Mouse (Mus musculus): ENCODE measurements around the gene Mrps18b.

Gene Mrps18b

DNA sequence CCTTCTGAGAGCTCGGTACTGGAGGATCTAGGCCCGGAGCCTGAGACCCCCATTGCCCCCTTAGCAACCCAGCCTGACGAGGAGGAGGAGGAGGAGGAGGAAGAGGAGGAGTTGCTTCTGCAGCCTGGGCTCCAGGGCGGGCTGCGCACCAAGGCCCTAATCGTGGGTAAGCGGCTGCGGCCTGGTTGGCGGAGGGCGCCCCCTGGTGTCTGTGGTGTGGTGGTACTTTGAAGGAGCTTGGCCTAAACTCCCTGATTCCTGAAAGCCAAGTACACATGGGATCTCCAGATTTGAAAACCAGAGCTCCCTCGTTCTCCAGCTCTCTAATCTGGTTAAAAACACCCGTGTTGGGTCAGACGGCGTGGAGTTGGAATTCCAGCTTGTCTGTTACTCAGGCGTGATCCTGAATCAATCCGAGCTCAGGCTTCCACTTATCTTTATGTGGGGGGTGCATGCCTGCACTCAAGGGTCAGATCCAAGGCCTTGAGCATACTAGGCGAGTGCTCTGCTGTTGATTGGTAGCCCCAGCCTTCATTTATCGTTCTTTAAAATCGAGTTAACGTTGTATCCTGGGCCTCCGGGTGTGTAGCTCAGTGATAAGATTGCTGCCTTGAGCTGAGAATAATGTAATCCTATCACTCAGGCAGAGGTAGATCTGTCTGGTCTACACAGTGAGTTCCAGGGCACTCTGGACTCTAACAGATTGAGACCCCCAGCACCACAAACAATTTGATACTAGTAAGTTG is 42.2 kb downstream of the Mrps18b start:
- DNase-seq: peak; percentile 93 to 94

DNA sequence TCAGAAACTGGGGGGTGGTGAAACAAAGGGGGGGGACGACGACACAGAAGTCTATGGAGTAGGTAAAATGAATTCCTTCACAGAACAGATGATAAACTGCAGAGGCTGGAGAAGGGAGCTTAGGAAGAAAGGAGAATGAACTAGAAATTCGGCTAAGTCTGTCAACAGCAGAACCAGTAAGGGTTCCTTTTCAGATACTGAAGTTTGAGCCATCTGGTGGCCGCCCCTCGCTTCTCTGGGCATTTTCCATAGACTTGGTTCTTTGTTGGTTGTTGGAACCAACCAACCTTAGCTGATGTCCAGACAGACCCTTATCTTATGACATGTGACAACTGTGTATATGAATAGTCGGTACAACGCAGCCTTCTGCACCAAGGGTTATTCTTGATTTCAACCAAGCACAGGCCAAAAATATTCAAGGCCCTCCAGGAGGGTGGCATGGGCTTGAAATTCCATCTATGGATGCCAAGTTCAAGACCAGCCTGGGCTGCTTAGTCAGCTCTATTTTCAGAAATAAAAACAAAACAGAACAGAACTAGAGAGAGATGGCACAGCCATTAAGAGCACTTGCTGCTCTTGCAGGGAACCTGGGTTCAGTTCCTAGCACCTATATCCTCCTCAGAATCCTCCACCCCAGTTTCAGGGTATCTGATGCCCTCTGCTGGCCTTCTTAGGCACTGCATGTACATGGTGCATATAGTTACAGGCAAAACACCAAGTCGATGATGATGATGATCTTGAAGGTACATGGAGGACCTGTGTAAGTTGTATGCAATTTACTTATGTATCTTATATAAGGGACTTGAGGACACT is 45.1 kb downstream of the Mrps18b start:
- DNase-seq: peak; percentile 81 to 82

DNA sequence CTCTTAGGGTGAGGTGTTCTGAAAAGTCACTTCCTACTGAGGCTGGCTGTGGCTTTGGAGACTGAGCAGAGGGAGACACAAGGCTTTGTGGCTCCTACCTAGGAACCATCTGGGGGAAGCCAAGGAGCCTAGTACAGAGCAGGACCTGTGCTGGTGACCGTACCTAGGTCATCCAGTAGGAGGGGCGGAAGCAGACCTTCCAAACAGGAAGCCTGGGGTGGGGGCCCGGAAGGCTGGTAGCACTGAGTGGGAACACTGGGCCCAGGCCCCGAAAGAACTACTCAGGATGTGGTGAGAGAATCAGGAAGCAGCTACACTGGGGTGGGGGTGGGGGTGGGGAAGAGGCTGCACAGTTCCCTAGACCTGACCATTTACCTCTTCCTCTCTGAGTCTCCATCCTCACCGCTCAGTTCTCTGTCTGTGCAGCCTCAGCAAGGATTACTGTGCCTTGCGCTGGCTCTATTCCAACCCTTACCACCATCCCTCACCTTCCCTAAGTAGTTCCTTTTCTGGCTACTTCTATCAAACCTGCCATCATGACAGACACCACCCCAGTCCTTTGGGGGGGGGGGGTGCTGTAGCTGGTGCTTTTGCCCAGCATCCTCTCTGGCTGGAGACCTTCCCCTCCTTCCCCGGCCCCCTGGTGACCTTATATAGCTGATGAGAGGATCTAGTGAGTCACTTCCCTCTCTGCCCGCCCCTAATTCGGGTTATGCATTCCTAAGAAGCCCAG is 45.9 kb downstream of the Mrps18b start:
- DNase-seq: peak; percentile 81 to 84

DNA sequence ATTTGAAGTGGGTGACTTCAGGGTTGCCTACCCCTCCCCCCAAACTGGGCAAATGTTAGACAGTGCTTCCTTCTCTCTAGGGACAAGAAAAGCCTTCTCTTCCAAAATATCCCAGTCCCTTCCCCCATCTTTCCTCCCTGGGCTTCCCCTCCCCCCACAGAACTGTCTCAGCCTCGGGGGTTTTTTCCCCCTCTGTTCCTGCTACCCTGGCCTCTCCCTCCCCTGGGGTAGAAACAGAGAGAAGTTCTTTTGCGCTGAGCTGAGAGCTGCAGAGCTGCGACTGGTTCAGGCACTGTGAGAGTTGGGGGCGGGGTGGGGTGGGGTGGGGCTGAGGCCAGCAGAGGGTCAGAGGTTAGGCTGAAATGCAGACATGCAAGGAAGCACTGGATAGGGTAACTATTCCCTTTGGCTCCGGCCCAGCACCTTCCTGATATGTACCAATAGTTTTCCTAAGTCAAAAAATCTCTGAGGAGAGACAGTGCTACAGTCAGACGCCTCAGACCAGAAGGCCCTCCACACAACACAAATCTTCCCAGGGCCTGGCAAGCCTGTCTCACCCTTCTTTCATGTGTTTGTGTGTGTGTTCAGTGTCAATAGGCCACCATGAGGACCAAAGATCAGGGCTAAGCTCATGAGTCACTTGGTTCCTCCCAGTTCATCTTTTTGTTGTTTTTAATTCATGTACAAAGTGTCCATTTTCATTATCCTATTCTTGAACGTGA is 46.7 kb downstream of the Mrps18b start:
- DNase-seq: peak; percentile 21 to 29

DNA sequence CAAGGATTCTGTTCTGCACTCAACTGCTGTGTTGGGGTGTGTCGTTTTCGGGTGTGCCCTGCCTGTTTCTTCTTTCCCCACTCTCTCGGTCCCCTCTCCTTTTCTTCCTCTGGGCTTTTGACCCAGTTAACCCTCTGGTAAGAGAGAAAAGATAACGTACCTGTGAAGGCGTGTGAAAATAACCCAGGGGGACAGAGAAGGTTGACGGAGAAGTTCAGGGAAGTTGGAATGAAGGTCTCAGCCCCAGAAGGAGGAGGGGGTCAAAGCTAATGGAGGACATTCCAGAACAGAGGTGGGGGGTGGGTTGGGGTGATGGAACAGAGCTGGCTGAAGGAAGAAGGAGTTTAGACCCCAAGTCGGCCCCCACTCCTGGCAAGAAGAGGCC is 47.2 kb downstream of the Mrps18b start:
- peak; percentile 19 to 30 for DNase-seq

DNA sequence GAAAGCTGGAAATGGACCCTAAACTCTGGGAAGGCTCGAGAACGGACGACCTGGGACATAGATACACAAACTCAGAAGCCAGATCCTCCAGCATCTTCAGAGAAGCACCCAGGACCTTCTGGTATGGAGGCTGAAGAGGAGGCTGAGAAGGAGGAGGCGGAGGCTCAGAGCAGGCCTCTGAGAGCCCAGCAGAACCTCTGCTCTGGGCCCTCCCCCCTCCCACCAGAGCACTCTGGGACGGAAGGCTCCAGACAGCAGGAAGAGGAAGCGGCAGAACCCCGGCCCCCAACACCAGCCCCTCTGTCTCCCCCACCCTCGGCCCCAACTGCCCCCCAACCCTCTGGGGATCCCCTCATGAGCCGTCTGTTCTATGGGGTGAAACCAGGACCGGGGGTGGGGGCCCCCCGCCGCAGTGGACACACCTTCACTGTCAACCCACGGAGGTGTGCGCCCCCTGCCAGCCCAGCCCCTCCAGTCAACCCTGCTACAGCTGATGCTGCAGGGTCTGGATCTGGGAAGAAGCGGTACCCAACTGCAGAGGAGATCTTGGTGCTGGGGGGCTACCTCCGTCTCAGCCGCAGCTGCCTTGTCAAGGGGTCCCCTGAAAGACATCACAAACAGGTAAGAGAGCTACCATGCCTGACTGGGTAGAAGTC is 47.9 kb downstream of the Mrps18b start:
- DNase-seq: peak; percentile 49 to 50

DNA sequence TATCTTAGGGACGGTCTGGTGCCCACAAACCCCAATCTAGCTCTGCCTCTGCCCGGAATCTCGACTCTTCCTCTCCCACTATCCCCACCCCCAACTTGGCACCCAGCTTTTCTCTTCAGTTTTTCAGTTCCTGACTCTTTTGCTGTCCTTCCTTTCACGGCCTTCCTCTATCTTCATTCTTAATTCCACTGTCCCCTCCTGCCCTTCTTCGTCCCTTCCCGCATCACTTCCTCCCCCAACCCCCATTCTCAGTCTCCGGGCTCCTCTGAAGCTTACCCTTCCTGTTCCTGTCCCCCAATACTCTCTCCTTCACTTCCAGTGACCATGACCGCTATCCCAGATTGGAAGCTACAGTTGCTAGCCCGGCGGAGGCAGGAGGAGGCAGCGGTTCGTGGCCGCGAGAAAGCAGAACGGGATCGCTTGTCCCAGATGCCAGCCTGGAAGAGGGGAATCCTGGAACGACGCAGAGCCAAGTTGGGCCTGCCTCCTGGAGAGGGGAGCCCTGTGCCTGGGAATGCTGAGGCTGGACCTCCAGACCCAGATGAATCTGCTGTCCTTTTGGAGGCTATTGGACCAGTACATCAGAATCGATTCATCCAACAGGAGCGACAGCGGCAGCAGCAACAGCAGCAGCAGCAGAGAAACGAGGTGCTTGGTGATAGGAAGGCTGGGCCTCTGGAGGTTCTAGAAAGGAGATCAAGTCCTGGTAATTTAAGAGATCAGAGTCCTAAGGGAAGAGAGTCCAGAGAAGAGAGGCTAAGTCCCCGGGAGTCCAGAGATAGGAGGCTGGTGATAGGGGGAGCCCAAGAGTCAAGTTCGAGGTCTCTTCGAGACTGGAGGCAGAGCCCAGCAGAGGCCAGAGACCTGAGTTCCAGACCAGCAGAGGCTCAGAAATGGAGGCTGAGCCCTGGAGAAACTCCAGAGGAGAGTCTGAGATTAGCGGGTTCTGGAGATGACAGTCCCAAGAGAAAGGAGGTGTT is 49.0 kb downstream of the Mrps18b start:
- DNase-seq: peak; percentile 66

DNA sequence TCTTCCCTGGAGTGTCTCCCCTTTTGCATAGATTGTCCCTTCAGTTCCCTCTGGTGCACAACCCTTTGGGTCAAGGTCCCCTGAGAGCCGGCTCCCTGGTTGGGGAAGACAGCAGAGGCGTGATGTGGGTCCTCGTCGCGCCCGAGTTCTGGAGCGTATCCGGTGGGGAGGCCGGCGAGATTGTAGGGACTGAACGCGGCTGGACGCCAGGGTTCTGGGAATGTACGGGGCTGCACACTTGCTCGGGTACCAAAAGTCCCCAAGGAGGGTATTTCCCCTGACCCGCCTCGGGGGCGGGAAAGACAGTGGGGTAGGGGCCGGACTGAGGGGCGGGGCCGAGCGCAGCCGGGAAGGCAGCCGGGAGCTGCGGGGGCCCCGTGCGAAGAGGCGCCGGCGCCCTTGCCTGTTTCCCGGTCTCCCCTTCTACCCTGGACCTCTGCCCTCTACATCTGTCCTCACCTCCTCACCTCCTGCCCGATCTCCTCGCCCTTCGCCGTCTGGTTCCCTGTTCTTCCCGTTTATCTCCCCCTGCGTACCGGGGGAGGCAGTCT is 49.8 kb downstream of the Mrps18b start:
- peak; percentile 56 to 57 for DNase-seq

DNA sequence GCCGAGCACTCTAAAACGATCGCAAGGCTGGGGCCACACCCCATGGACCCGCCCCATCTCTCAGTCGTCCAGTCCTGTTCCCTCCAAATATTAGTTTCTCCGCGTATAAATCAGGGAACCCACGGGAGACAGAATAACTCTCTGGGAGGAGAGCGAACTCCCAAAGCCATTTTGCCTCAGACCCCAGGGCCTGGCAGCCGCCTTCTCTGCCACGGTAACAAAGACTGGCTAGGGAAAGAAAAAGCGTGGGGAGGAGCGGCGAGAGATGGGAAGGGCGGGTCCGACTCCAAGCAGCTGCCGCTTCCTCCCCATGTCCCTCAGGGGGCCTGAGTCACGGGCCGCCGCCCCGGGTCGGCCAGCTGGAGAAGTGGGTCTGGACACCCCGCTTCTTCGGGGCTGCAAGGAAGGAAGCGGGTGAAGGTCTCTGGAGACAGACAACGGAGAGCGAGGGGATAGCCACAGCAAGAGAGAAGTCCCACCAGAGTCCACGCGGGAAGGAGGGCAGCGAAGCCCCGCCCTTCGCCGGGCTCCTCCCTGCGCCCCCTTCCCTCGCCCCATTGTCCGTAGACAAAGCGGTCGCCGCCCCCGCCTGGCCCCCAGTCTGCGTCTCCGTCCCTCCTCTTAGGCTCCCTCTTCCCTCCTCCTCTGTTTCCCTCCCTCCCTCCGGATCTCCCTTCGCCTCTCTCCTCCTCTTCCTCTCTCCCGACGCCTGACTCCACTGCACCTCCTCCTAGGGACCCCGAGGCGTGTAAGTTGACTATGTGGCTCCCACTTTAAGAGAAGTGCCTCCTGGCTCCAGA is 50.5 kb downstream of the Mrps18b start, which contains the start of gene Ppp1r18:
TSS of gene Ppp1r18 (plus strand) at position 113 of the 800 bp plus-strand sequence.
- peak; percentile 58 to 61 for DNase-seq

DNA sequence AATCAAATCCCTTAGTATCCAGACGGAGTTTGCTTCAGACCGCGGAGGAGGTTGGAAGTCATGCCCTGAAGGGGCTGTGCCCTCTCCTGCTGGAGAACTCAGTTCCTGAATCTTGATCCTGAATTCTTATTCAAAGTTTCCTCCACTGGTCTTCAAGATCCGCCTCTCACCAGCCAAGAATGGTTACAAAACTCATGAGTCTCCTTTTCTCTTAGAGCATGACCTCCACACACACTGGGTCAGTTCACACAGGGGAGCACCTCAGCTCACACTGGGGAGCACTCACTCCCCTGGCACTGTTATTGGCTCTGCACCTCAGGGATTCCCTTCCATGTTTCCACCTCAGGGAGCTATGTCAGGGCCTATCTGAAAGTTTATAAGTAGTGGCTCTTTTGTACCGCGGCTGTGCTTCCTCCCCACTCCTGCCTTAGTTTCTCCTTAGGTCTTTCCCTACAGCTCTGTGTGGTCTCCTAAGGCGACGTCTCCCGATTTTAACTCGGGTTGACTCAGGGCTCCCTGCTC is 51.3 kb downstream of the Mrps18b start:
- DNase-seq: no peak

DNA sequence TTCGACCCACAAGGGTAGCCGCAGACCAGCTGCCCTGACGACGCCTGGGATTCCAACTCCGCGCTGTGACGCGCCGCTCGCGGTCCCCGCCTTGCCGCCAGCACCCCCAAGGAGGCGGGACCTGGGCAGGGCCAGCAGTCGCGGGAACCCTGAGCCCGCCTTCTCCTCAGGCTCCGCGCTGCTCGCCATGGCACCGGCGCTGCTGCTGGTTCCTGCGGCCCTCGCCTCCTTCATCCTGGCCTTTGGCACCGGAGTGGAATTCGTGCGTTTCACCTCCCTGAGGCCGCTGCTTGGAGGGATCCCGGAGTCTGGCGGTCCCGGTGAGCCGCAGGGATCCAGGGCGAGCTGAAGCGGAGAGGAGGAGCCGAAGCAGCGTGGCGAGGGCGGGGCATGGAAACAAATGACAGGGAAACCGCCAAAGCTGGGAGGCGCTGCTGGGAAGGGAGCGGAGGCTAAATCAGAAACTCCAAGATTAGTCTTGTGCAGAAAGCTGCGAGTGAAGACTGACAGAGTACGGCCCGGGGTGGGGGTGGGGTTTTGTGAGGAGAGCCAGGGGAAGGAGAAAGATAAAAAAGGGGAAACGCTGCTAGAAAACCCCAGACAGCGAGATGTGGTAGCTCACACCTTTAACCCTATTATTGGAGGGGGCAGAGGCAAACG is 54.9 kb downstream of the Mrps18b start, which contains the start of gene Nrm:
TSS of gene Nrm (plus strand) at position 121 of the 660 bp plus-strand sequence.
- DNase-seq: peak; percentile 88

DNA sequence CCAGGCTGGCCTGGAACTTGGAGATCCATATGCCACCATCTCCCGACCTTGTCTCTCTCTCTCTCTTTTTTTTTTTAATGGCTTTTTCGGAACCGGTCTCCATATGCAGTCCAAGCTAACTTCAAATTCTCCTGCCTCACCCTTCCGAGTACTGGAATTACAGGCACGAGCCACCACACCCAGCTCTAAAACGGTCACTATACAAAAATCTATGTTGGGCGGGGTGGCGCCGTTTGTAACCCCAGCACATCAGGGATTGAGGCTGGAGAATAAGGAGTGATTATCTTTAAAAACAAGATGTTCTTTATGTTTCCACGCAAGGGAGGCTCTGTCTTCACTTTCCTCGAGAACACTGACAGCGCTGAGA is 55.4 kb downstream of the Mrps18b start:
- DNase-seq: no peak
